Mouse (Mus musculus): ENCODE data around the gene Cacna1d.

DNA sequence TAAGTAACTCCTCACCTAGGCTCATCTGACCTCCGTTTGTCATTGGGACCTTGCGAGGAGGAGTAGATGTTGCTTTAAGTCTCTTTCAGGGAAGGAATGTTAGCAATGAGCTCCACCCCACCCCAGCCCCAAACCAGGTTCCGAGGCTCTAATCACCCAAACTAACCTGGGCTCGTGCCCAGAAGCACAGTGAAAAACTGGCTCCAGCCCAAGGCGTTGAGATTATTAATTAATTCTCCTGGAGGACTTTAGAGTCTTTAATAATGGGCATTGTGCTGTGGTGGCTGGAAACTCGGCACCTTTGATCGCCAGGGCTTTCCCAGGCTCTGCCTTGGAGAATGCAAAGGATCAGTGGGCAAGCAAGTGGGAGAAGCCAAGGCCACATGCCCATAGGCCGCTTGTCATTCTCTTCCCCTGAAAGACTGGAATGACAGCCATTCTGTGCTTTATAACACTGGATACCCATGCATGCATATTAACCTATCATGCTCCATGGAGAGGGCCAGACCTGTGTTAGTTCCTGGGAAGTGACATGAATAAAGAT lies 39.5 kb upstream of the Cacna1d start:
- TF ChIP-seq CTCF (IDR thresholded peaks at IDR 0.05; ENCODE audit: extremely low read depth, insufficient read depth, insufficient read length, insufficient replicate concordance) (no peak), POLR2A (IDR thresholded peaks at IDR 0.05; ENCODE audit: low read depth, low read length) (no peak)
